In genomic region chr8:109673596-109673995, GRCm38 (mm10) we compare ENCODE assay signal across 22 mouse cellular contexts. TPM values are rescaled to one million over a fixed set of nuclear protein-coding genes. Genes with fewer than 3 reads are reported as not detected.
A peak's percentile ranks its signal among the peaks of the same experiment; 100 is the strongest.
DNase-seq lines count a peak whose midpoint lies in the region; ATAC-seq lines count a peak whose summit lies in the region.
"Had no signal": no experiment of that assay in that cellular context is flagged by ENCODE, and none has a peak within 500 bp of the region (broad histone marks: within the 10 kb centered on the region; RNA-seq: fewer than 3 reads in every experiment).

No protein-coding gene starts in this region.

- no peak overlapping the region for H3K4me2 ChIP-seq in kidney, embryonic 14.5 days (replicated peaks; ENCODE audit: low read depth, low read length)
- H3K4me2 ChIP-seq: embryonic facial prominence, embryonic 13.5 days; forebrain, embryonic 12.5 days; heart, embryonic 12.5 days had no signal

- H3K36me3 ChIP-seq in kidney, embryonic 14.5 days (ENCODE audit: control insufficient read depth, insufficient read depth, low read length): peaks cover 94% of the 10 kb centered on the region

- H3K27me3 ChIP-seq in kidney, embryonic 14.5 days (ENCODE audit: control insufficient read depth, insufficient read depth, low read length): no peaks in the 10 kb centered on the region
- H3K27me3 ChIP-seq: CH12.LX; embryonic facial prominence, embryonic 13.5 days; forebrain, embryonic 12.5 days; heart, embryonic 12.5 days had no signal

- H3K9ac ChIP-seq in kidney, embryonic 14.5 days (ENCODE audit: low read depth, low read length): no peak overlapping the region
- H3K9ac ChIP-seq: embryonic facial prominence, embryonic 13.5 days; forebrain, embryonic 12.5 days; heart, embryonic 12.5 days had no signal

- ATAC-seq in kidney, embryonic 14.5 days (ENCODE audit: low FRiP score, low TSS enrichment): no peak
- ATAC-seq: forebrain, embryonic 16.5 days had no signal

- H3K4me3 ChIP-seq in kidney, embryonic 14.5 days (ENCODE audit: low read length): no peak overlapping the region
- H3K4me3 ChIP-seq: embryonic facial prominence, embryonic 13.5 days; forebrain, embryonic 12.5 days; heart, adult 2 months; heart, embryonic 12.5 days; hindbrain, embryonic 10.5 days had no signal

- DNase-seq in kidney, adult 18-20 months: peak; percentile 46
- DNase-seq in urinary bladder, postnatal 14 days (ENCODE audit: low spot score): peak; percentile 50
- DNase-seq in urinary bladder, adult 2 months (ENCODE audit: low spot score): no peak
- peak; percentile 42 to 66 for DNase-seq in kidney, postnatal 25 days
- DNase-seq in left cerebral cortex, adult 18-20 months (ENCODE audit: low spot score in 2 of 2): no peak
- no peak for DNase-seq in ovary, adult 18-20 months (ENCODE audit: low spot score)
- DNase-seq: adrenal gland, adult 2 months; adrenal gland, postnatal 25 days; cerebellum, adult 18-20 months; cerebellum, adult 9-11 months; cerebellum, postnatal 36 days; gastrocnemius, postnatal 10 days; heart, adult 2 months had no signal

- H3K4me1 ChIP-seq in kidney, embryonic 14.5 days (ENCODE audit: control insufficient read depth, insufficient read depth, low read length): no peaks in the 10 kb centered on the region
- H3K4me1 ChIP-seq: embryonic facial prominence, embryonic 13.5 days; forebrain, embryonic 12.5 days; heart, embryonic 12.5 days; hindbrain, embryonic 10.5 days had no signal

- 90% methylated on average over 2 of the region's 2 CpGs for WGBS in kidney, embryonic 14.5 days

- H3K9me3 ChIP-seq in kidney, embryonic 14.5 days (ENCODE audit: control insufficient read depth, low read length): no peaks in the 10 kb centered on the region
- H3K9me3 ChIP-seq: embryonic facial prominence, embryonic 13.5 days; forebrain, embryonic 12.5 days; heart, embryonic 12.5 days; hindbrain, embryonic 10.5 days had no signal

- no peak overlapping the region for H3K27ac ChIP-seq in kidney, embryonic 14.5 days (ENCODE audit: low read depth, low read length)
- H3K27ac ChIP-seq: embryonic facial prominence, embryonic 13.5 days; forebrain, embryonic 12.5 days; heart, adult 2 months; hindbrain, embryonic 10.5 days had no signal

RNA-seq across cellular contexts. Expression of gene Ist1, which starts 19.5 kb away (rescaled TPM):
- 115 and 143 TPM in 2 replicates for polyA plus RNA-seq in kidney, embryonic 14.5 days (2014; fragmentation: Nextera tagmentation; extraction: Ambion mirVana)
- polyA plus RNA-seq in urinary bladder, adult 2 months (2012; rRNA removed): 84.2 and 98.4 TPM in 2 replicates
- 10 to 100 TPM; 69.4 to 77.7 TPM for total RNA-seq in left cerebral cortex, adult 18-20 months (2021)

RNA-seq across cellular contexts. Expression of gene Zfp821, which starts 31.8 kb away (rescaled TPM):
- 29.0 and 36.2 TPM in 2 replicates for polyA plus RNA-seq in kidney, embryonic 14.5 days (2014; fragmentation: Nextera tagmentation; extraction: Ambion mirVana)
- polyA plus RNA-seq in urinary bladder, adult 2 months (2012; rRNA removed): 13.4 and 15.2 TPM in 2 replicates
- 10 to 100 TPM; 38.2 to 41.0 TPM for total RNA-seq in left cerebral cortex, adult 18-20 months (2021)

RNA-seq across cellular contexts. Expression of gene Pkd1l3, which starts 59.3 kb away (rescaled TPM):
- 0.28 TPM in 1 of 2 replicates, not detected in the other for polyA plus RNA-seq in kidney, embryonic 14.5 days (2014; fragmentation: Nextera tagmentation; extraction: Ambion mirVana)
- polyA plus RNA-seq in urinary bladder, adult 2 months (2012; rRNA removed): 0.04 and 0.10 TPM in 2 replicates
- total RNA-seq in left cerebral cortex, adult 18-20 months (2021): under 1 TPM; 0.73 to 0.91 TPM
- total RNA-seq: gastrocnemius, postnatal 4 days; heart, postnatal 25 days had no signal

Comparison
In these comparisons a context has a peak if more than half of its experiments do, and no peak if none do; other contexts are left out.
1. DNase-seq: peak in kidney, adult 18-20 months (single experiment), urinary bladder, postnatal 14 days (single experiment) and kidney, postnatal 25 days (2 of 2); none in urinary bladder, adult 2 months (single experiment), left cerebral cortex, adult 18-20 months (0 of 2) and ovary, adult 18-20 months (single experiment).